Mouse (Mus musculus): ENCODE data around the gene Arhgap45.

DNA sequence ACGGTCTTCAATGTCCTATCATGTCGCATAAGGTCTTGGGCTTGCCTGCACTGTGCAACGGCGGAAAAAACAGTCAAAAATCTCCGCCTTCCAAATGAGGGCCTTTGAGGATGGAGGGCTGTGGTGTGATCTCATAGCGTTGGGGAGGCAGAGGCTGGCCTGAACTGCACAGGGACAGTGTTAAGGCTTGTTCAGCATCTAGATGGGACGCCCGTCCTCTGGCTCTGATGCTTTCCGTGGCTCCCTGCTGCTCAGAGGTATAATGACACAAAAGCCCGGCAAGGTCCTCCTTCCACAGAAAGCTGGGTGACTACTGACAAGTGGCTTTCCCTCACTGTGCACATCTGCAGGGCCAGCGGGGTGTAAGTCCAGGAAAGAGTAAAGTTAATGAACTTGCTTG, 3.7 kb downstream of the Arhgap45 start:
- TF ChIP-seq POLR2A (IDR thresholded peaks at IDR 0.05; ENCODE audit: borderline replicate concordance, low read depth, low read length): no peak
- TF ChIP-seq CTCF (IDR thresholded peaks at IDR 0.05; ENCODE audit: low read depth, low read length): no peak

All from bone marrow macrophage, adult 2 months (primary cell).